Comparison of ENCODE assay signal across 10 mouse cellular contexts in genomic region chr5:33704945-33705611, GRCm38 (mm10). TPM values are rescaled to one million over a fixed set of nuclear protein-coding genes. Genes with fewer than 3 reads are reported as not detected.
DNase-seq lines count a peak whose midpoint lies in the region; ATAC-seq and TF ChIP-seq lines count a peak whose summit lies in the region.
"Had no signal": no experiment of that assay in that cellular context is flagged by ENCODE, and none has a peak within 500 bp of the region (broad histone marks: within the 10 kb centered on the region; RNA-seq: fewer than 3 reads in every experiment).

No protein-coding gene starts in this region.

- no peak overlapping the region; the same call in 1 of the 2 replicates for H3K4me2 ChIP-seq in embryonic facial prominence, embryonic 13.5 days
- no peak overlapping the region for H3K4me2 ChIP-seq in hindbrain, postnatal 0 days (ENCODE audit: low read depth, low read length)
- no peak overlapping the region for H3K4me2 ChIP-seq in midbrain, embryonic 15.5 days

- peaks cover 35% of the 10 kb centered on the region for H3K4me1 ChIP-seq in embryonic facial prominence, embryonic 13.5 days
- 0 out of 2 replicates have a peak, but pooled peaks cover 7% of the 10 kb centered on the region for H3K4me1 ChIP-seq in hindbrain, postnatal 0 days (ENCODE audit: insufficient read depth, low read length)
- H3K4me1 ChIP-seq in midbrain, embryonic 15.5 days, result peaks cover 12% of the 10 kb centered on the region; the same call in 1 of the 2 replicates

- H3K9ac ChIP-seq in embryonic facial prominence, embryonic 13.5 days, result 0 out of 2 replicates have a peak overlapping the region, but pooled peaks have one; percentile 16
- no peak overlapping the region for H3K9ac ChIP-seq in hindbrain, postnatal 0 days (replicated peaks; ENCODE audit: low read length)
- no peak overlapping the region for H3K9ac ChIP-seq in midbrain, embryonic 15.5 days
- H3K9ac ChIP-seq: liver, embryonic 14.5 days had no signal

- peak; percentile 60 to 72 for DNase-seq in kidney, postnatal 4 days
- DNase-seq in kidney, postnatal 25 days, result no peak
- peak; percentile 78 for DNase-seq in hindbrain, postnatal 0 days (ENCODE audit: low spot score)
- DNase-seq in thymus, postnatal 36 days, result no peak
- no peak for DNase-seq in gastrocnemius, postnatal 36 days
- DNase-seq in urinary bladder, postnatal 36 days (ENCODE audit: low spot score in 2 of 2), result no peak

- H3K4me3 ChIP-seq in embryonic facial prominence, embryonic 13.5 days, result no peak overlapping the region
- H3K4me3 ChIP-seq in hindbrain, postnatal 0 days (ENCODE audit: low read length), result no peak overlapping the region
- no peak overlapping the region for H3K4me3 ChIP-seq in midbrain, embryonic 15.5 days

- TF ChIP-seq CTCF in hindbrain, postnatal 0 days (IDR thresholded peaks at IDR 0.05; ENCODE audit: low read depth), result no peak

- no peaks in the 10 kb centered on the region for H3K36me3 ChIP-seq in embryonic facial prominence, embryonic 13.5 days
- no peaks in the 10 kb centered on the region for H3K36me3 ChIP-seq in hindbrain, postnatal 0 days (ENCODE audit: insufficient read depth, low read length)
- no peaks in the 10 kb centered on the region for H3K36me3 ChIP-seq in midbrain, embryonic 15.5 days (replicated peaks)

- WGBS in embryonic facial prominence, embryonic 13.5 days, result 6% methylated on average over 9 of the region's 11 CpGs
- WGBS in hindbrain, postnatal 0 days, result 12% methylated on average over 11 of the region's 11 CpGs
- 16% methylated on average over 11 of the region's 11 CpGs for WGBS in midbrain, embryonic 15.5 days

- no peaks in the 10 kb centered on the region for H3K9me3 ChIP-seq in embryonic facial prominence, embryonic 13.5 days
- no peaks in the 10 kb centered on the region for H3K9me3 ChIP-seq in hindbrain, postnatal 0 days (ENCODE audit: low read length)
- no peaks in the 10 kb centered on the region for H3K9me3 ChIP-seq in midbrain, embryonic 15.5 days

- intact Hi-C loops in gastrocnemius, postnatal 36 days (cut with DNase I), result no loop called here

- H3K27me3 ChIP-seq in embryonic facial prominence, embryonic 13.5 days, result no peaks in the 10 kb centered on the region; the same call in 1 of the 2 replicates
- H3K27me3 ChIP-seq in hindbrain, postnatal 0 days (ENCODE audit: insufficient read depth, low read length), result no peaks in the 10 kb centered on the region; the same call in 1 of the 2 replicates
- no peaks in the 10 kb centered on the region for H3K27me3 ChIP-seq in midbrain, embryonic 15.5 days (replicated peaks)
- H3K27me3 ChIP-seq: Patski had no signal

- no peak overlapping the region for H3K27ac ChIP-seq in embryonic facial prominence, embryonic 13.5 days
- peak overlapping the region; percentile 73 for H3K27ac ChIP-seq in hindbrain, postnatal 0 days
- H3K27ac ChIP-seq in midbrain, embryonic 15.5 days, result peak overlapping the region; percentile 63
- H3K27ac ChIP-seq: liver, embryonic 14.5 days had no signal

- no peak for ATAC-seq in embryonic facial prominence, embryonic 13.5 days (ENCODE audit: insufficient number of reproducible peaks, insufficient read depth, low FRiP score, low TSS enrichment, low read depth)
- ATAC-seq in hindbrain, postnatal 0 days, result peak; percentile 92
- ATAC-seq in midbrain, embryonic 15.5 days (replicated peaks), result peak; percentile 70
- ATAC-seq: Patski had no signal

RNA-seq across cellular contexts. Expression of gene Fgfr3, which starts 16.4 kb away (rescaled TPM):
- 24.6 and 32.5 TPM in 2 replicates for polyA plus RNA-seq in embryonic facial prominence, embryonic 13.5 days (2015; fragmentation: Nextera tagmentation; extraction: Ambion mirVana)
- 147 and 148 TPM in 2 replicates for total RNA-seq in hindbrain, postnatal 0 days (2014; rRNA removed)
- 43.5 and 52.1 TPM in 2 replicates for polyA plus RNA-seq in hindbrain, postnatal 0 days (2015; fragmentation: Nextera tagmentation; extraction: Ambion mirVana)
- polyA plus RNA-seq in midbrain, embryonic 15.5 days (2015; fragmentation: Nextera tagmentation; extraction: Ambion mirVana), result 20.9 and 21.4 TPM in 2 replicates
- total RNA-seq in gastrocnemius, postnatal 36 days (2021), result 1 to 10 TPM; 3.1 to 5.0 TPM

RNA-seq across cellular contexts. Expression of gene Tmem129, which starts 46.9 kb away (rescaled TPM):
- polyA plus RNA-seq in embryonic facial prominence, embryonic 13.5 days (2015; fragmentation: Nextera tagmentation; extraction: Ambion mirVana), result 39.9 and 40.0 TPM in 2 replicates
- 36.9 and 39.3 TPM in 2 replicates for total RNA-seq in hindbrain, postnatal 0 days (2014; rRNA removed)
- polyA plus RNA-seq in hindbrain, postnatal 0 days (2015; fragmentation: Nextera tagmentation; extraction: Ambion mirVana), result 22.0 and 23.6 TPM in 2 replicates
- 31.1 and 32.0 TPM in 2 replicates for polyA plus RNA-seq in midbrain, embryonic 15.5 days (2015; fragmentation: Nextera tagmentation; extraction: Ambion mirVana)
- total RNA-seq in gastrocnemius, postnatal 36 days (2021), result 1 to 10 TPM; 6.1 to 9.7 TPM

RNA-seq across cellular contexts. Expression of gene Tacc3, which starts 47.1 kb away (rescaled TPM):
- polyA plus RNA-seq in embryonic facial prominence, embryonic 13.5 days (2015; fragmentation: Nextera tagmentation; extraction: Ambion mirVana), result 207 and 208 TPM in 2 replicates
- 19.2 and 30.0 TPM in 2 replicates for total RNA-seq in hindbrain, postnatal 0 days (2014; rRNA removed)
- polyA plus RNA-seq in hindbrain, postnatal 0 days (2015; fragmentation: Nextera tagmentation; extraction: Ambion mirVana), result 39.0 and 49.1 TPM in 2 replicates
- polyA plus RNA-seq in midbrain, embryonic 15.5 days (2015; fragmentation: Nextera tagmentation; extraction: Ambion mirVana), result 27.9 and 32.2 TPM in 2 replicates
- total RNA-seq in gastrocnemius, postnatal 36 days (2021), result 1 to 10 TPM; 1.6 to 3.1 TPM

RNA-seq across cellular contexts. Expression of gene Slbp, which starts 52.7 kb away (rescaled TPM):
- 246 and 251 TPM in 2 replicates for polyA plus RNA-seq in embryonic facial prominence, embryonic 13.5 days (2015; fragmentation: Nextera tagmentation; extraction: Ambion mirVana)
- total RNA-seq in hindbrain, postnatal 0 days (2014; rRNA removed), result 66.0 and 67.4 TPM in 2 replicates
- polyA plus RNA-seq in hindbrain, postnatal 0 days (2015; fragmentation: Nextera tagmentation; extraction: Ambion mirVana), result 128 and 132 TPM in 2 replicates
- polyA plus RNA-seq in midbrain, embryonic 15.5 days (2015; fragmentation: Nextera tagmentation; extraction: Ambion mirVana), result 109 and 110 TPM in 2 replicates
- total RNA-seq in gastrocnemius, postnatal 36 days (2021), result 1 to 10 TPM; 7.4 to 7.6 TPM

Comparison
In these comparisons a context has a peak if more than half of its experiments do, and no peak if none do; other contexts are left out.
1. DNase-seq: peak in kidney, postnatal 4 days (2 of 2) and hindbrain, postnatal 0 days (single experiment); none in kidney, postnatal 25 days (0 of 2), thymus, postnatal 36 days (0 of 2), gastrocnemius, postnatal 36 days (0 of 2) and urinary bladder, postnatal 36 days (0 of 2).